Mouse (Mus musculus) pancreas, adult 10 weeks (tissue): ENCODE measurements around the gene Tpm1. TPM values are rescaled to one million over a fixed set of nuclear protein-coding genes. Genes with fewer than 3 reads are reported as not detected.

Experiments used
- polyA plus RNA-seq: library from polyadenylated mRNA; stranded (reverse); fragments of 350-450 nt; fragmentation: Illumina TruSeq; extraction: RNeasy Lipid Tissue Mini Kit (QIAGEN cat#74804); gene quantifications from one replicate; pipeline ENCODE4 v1.2.3, GENCODE M21; 2015; ENCODE audit warnings: low read depth, low replicate concordance; ENCODE audit not compliant: insufficient read depth

Gene Tpm1
- polyA plus RNA-seq, result 64.4 TPM

GRCm38 (mm10) chr9:67049086-67049824, at the start of gene Tpm1:
Gene Tpm1 (minus strand): TSS chr9:67049406.

GRCm38 (mm10) chr9:66975239-66975645, 74.0 kb downstream of the Tpm1 start, which contains the start of gene Lactb:
Gene Lactb (minus strand): TSS chr9:66975484.

Other genes starting within 250 kb of the Tpm1 start
- gene Aph1c, start 214.7 kb downstream of the Tpm1 start, polyA plus RNA-seq, result 2.5 TPM
- gene Rab8b, start 129.7 kb downstream of the Tpm1 start, polyA plus RNA-seq, result 3.2 TPM
- 152 TPM for gene Rps27l, start 103.3 kb downstream of the Tpm1 start, polyA plus RNA-seq
- 2.8 TPM for gene Lactb, start 73.9 kb downstream of the Tpm1 start, polyA plus RNA-seq